Comparison of ENCODE assay signal across 16 mouse cellular contexts in the genomic region with DNA sequence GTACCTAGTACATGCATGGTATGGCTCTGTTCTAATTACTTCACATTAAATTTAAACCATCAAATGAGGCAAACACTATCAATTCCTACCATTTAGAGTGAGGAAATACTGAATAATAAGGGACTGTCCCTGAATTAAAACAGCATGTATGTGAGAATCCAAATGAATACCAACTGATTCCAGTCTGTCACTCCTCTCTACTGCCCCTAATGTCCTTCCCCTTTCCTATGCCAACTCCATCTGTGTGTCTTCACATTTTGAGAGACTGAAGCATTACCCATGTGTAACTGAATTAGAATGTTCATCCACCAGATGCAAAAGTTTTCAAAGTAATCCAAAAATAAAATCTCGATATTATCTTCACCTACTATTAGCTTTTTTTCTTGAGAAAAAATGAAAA.
"Had no signal": no experiment of that assay in that cellular context is flagged by ENCODE, and none has a peak within 500 bp of the region (broad histone marks: within the 10 kb centered on the region; RNA-seq: fewer than 3 reads in every experiment).

No protein-coding gene starts in this region.

- H3K4me2 ChIP-seq: neural tube, embryonic 13.5 days; neural tube, embryonic 15.5 days; stomach, embryonic 15.5 days had no signal

- H3K4me3 ChIP-seq: neural tube, embryonic 13.5 days; neural tube, embryonic 15.5 days; stomach, embryonic 15.5 days had no signal

- H3K9ac ChIP-seq: neural tube, embryonic 13.5 days; neural tube, embryonic 15.5 days; stomach, embryonic 15.5 days had no signal

- H3K36me3 ChIP-seq: neural tube, embryonic 13.5 days; neural tube, embryonic 15.5 days; stomach, embryonic 15.5 days had no signal

- H3K4me1 ChIP-seq: neural tube, embryonic 13.5 days; neural tube, embryonic 15.5 days; stomach, embryonic 15.5 days had no signal

- DNase-seq: retina, postnatal 1 day; right cerebral cortex, adult 18-20 months; right cerebral cortex, postnatal 14 days; right cerebral cortex, postnatal 25 days; right cerebral cortex, postnatal 4 days; spleen, adult 18-20 months; thymus, adult 18-20 months; thymus, adult 2 months; thymus, postnatal 14 days; thymus, postnatal 25 days; thymus, postnatal 36 days; thymus, postnatal 4 days had no signal

- H3K27ac ChIP-seq: neural tube, embryonic 13.5 days; neural tube, embryonic 15.5 days; stomach, embryonic 15.5 days; stomach, postnatal 0 days had no signal

- H3K27me3 ChIP-seq: neural tube, embryonic 13.5 days; neural tube, embryonic 15.5 days; stomach, embryonic 15.5 days had no signal

- H3K9me3 ChIP-seq: neural tube, embryonic 13.5 days; neural tube, embryonic 15.5 days; stomach, embryonic 15.5 days had no signal
